Mouse (Mus musculus) CH12.LX (cell line): ENCODE results near the gene Mfge8. TPM values are rescaled to one million over a fixed set of nuclear protein-coding genes. Genes with fewer than 3 reads are reported as not detected.

Experiments used
- DNase-seq: peaks from one replicate; pipeline ENCODE4 v3.0.0-alpha.2; 2013; ENCODE audit errors: extremely low read depth
- H3K27ac ChIP-seq: 2 replicates; pipeline ENCODE4 v1.5.1; 2012; ENCODE audit warnings: low read depth, mild to moderate bottlenecking, control low read depth, moderate library complexity; ENCODE audit not compliant: insufficient read depth
- H3K27me3 ChIP-seq: replicated peaks from 2 replicates; pipeline ENCODE3; 2012; ENCODE audit warnings: inconsistent platforms
- H3K36me3 ChIP-seq, 2 experiments: replicated peaks in 1 of 2; 2 replicates each; pipeline versions ENCODE3 to v1.6.1; 2012; ENCODE audit warnings: inconsistent platforms in 1 of 2, low read length in 1 of 2, mild to moderate bottlenecking in 1 of 2, mixed read lengths in 1 of 2, moderate library complexity in 1 of 2; ENCODE audit not compliant: control insufficient read depth in 1 of 2, insufficient read depth in 1 of 2
- H3K4me1 ChIP-seq, 2 experiments: 2 replicates each; pipeline ENCODE4 v1.6.1; 2012; ENCODE audit warnings: inconsistent platforms in 1 of 2, moderate library complexity in 1 of 2; ENCODE audit not compliant: insufficient read depth in 2 of 2, control insufficient read depth in 1 of 2
- H3K4me2 ChIP-seq: 2 replicates; pipeline ENCODE4 v1.6.1; 2012; ENCODE audit warnings: low read depth, mild to moderate bottlenecking, control low read depth; ENCODE audit not compliant: poor library complexity, insufficient read depth, severe bottlenecking
- H3K4me3 ChIP-seq, 3 experiments: fragments of 150-350 bp in 1 of 3; sonication (generic) in 1 of 3; replicated peaks in 1 of 3; 2 replicates each; pipeline versions ENCODE3 to v1.5.1; 2011 to 2012; ENCODE audit warnings: low read depth in 2 of 3, low read length in 2 of 3, mild to moderate bottlenecking in 2 of 3, moderate library complexity in 2 of 3, control low read depth in 1 of 3, improper control_type of control experiment in 1 of 3, inconsistent platforms in 1 of 3, mixed read lengths in 1 of 3; ENCODE audit not compliant: poor library complexity in 1 of 3
- H3K79me2 ChIP-seq: replicated peaks from 2 replicates; pipeline ENCODE4 v1.6.1; 2012; ENCODE audit warnings: mild to moderate bottlenecking, moderate library complexity; ENCODE audit not compliant: control insufficient read depth, poor library complexity, insufficient read depth, severe bottlenecking; ENCODE audit errors: extremely low read depth
- H3K9ac ChIP-seq: 2 replicates; pipeline ENCODE4 v1.6.1; 2012; ENCODE audit warnings: low read depth, mild to moderate bottlenecking, control low read depth, moderate library complexity; ENCODE audit not compliant: insufficient read depth
- H3K9me3 ChIP-seq: replicated peaks from 2 replicates; pipeline ENCODE3; 2012; ENCODE audit warnings: low read length, inconsistent platforms, mixed read lengths
- CHD1 ChIP-seq: IDR thresholded peaks from 2 replicates; pipeline ENCODE4 v1.6.1; 2012; ENCODE audit warnings: low read depth, low read length, improper control_type of control experiment, inconsistent platforms
- CTCF ChIP-seq, 2 experiments: IDR thresholded peaks in 1 of 2; conservative IDR thresholded peaks in 1 of 2; 2 replicates each; pipeline ENCODE4 v1.5.1; 2011 to 2012; ENCODE audit warnings: low read depth in 2 of 2, low read length in 2 of 2, improper control_type of control experiment in 1 of 2, inconsistent platforms in 1 of 2, mild to moderate bottlenecking in 1 of 2, moderate library complexity in 1 of 2
- E2F4 ChIP-seq: IDR thresholded peaks from 2 replicates; pipeline ENCODE4 v1.6.1; 2011; ENCODE audit warnings: low read depth, low read length, improper control_type of control experiment; ENCODE audit not compliant: insufficient replicate concordance
- ELF1 ChIP-seq: IDR thresholded peaks from 2 replicates; pipeline ENCODE4 v1.6.1; 2014; ENCODE audit warnings: low read depth, mild to moderate bottlenecking, inconsistent platforms, low read length, improper control_type of control experiment
- JUN ChIP-seq: IDR thresholded peaks from 2 replicates; pipeline ENCODE4 v1.6.1; 2011; ENCODE audit warnings: low read depth, mild to moderate bottlenecking, low read length, improper control_type of control experiment, moderate library complexity; ENCODE audit not compliant: insufficient read depth
- KAT2A ChIP-seq: IDR thresholded peaks from 2 replicates; pipeline ENCODE4 v1.6.1; 2012; ENCODE audit warnings: low read length, improper control_type of control experiment, inconsistent platforms; ENCODE audit not compliant: insufficient replicate concordance
- MAFK ChIP-seq: IDR thresholded peaks from 2 replicates; pipeline ENCODE4 v1.6.1; 2011; ENCODE audit warnings: low read length, improper control_type of control experiment; ENCODE audit not compliant: insufficient replicate concordance
- MAX ChIP-seq: IDR thresholded peaks from 2 replicates; pipeline ENCODE4 v1.6.1; 2011; ENCODE audit warnings: low read length, improper control_type of control experiment
- MAZ ChIP-seq: IDR thresholded peaks from 2 replicates; pipeline ENCODE4 v1.6.1; 2012; ENCODE audit warnings: low read depth, mild to moderate bottlenecking, inconsistent platforms, low read length, improper control_type of control experiment, moderate library complexity
- NELFE ChIP-seq: IDR thresholded peaks from 2 replicates; pipeline ENCODE4 v1.6.1; 2011; ENCODE audit warnings: low read depth, low read length, improper control_type of control experiment
- PAX5 ChIP-seq: IDR thresholded peaks from 2 replicates; pipeline ENCODE4 v1.6.1; 2012; ENCODE audit warnings: low read length, inconsistent platforms, mixed read lengths
- RAD21 ChIP-seq: IDR thresholded peaks from 2 replicates; pipeline ENCODE4 v1.6.1; 2011; ENCODE audit warnings: low read depth, mild to moderate bottlenecking, low read length, improper control_type of control experiment, moderate library complexity
- RCOR1 ChIP-seq: conservative IDR thresholded peaks from 2 replicates; pipeline ENCODE4 v1.6.1; 2012; ENCODE audit warnings: low read depth, mild to moderate bottlenecking, inconsistent platforms, low read length, improper control_type of control experiment
- SIN3A ChIP-seq: IDR thresholded peaks from 2 replicates; pipeline ENCODE4 v1.6.1; 2012; ENCODE audit warnings: low read length, improper control_type of control experiment, inconsistent platforms
- SMC3 ChIP-seq: IDR thresholded peaks from 2 replicates; pipeline ENCODE4 v1.6.1; 2011; ENCODE audit warnings: low read depth, low read length, improper control_type of control experiment
- TBP ChIP-seq: conservative IDR thresholded peaks from 2 replicates; pipeline ENCODE4 v1.6.1; 2011; ENCODE audit warnings: low read depth, low read length, improper control_type of control experiment
- UBTF ChIP-seq: IDR thresholded peaks from 2 replicates; pipeline ENCODE4 v1.6.1; 2012; ENCODE audit warnings: low read depth, mild to moderate bottlenecking, inconsistent platforms, low read length, improper control_type of control experiment, moderate library complexity
- dilution Hi-C: fragments of 300-500 bp; cut with MboI; formaldehyde crosslinking; loops from 2 replicates; pipeline ENCODE4 v1.14.3; 2020; ENCODE audit warnings: low sequenced_read_pairs; ENCODE audit not compliant: extremely low pct_unique_long_range_greater_than_20kb, extremely low pct_ligation_motif_present
- in situ Hi-C: fragments of 300-500 bp; cut with MboI; formaldehyde crosslinking; loops from 3 replicates; pipeline ENCODE4 v1.14.3; 2019; ENCODE audit warnings: low sequenced_read_pairs, low pct_ligation_motif_present, low pct_unique_long_range_greater_than_20kb, mixed read lengths
- polyA plus RNA-seq: library from polyadenylated mRNA; unstranded; fragments of >175 nt; gene quantifications from 2 replicates; pipeline ENCODE4 v1.2.1, GENCODE M21; 2012; ENCODE audit warnings: low read depth; ENCODE audit not compliant: insufficient read length
- total RNA-seq, 2 experiments: library from RNA; depleted of rRNA; stranded (reverse); fragments of 300-350 nt in 1 of 2; fragments of >200 nt in 1 of 2; gene quantifications; 2 replicates each; pipeline ENCODE4 v1.2.3; 2012 to 2014

Mfge8 gene
- total and polyA plus RNA-seq, 3 experiments = 13.0 to 24.5 (median 13.2) TPM

DNA sequence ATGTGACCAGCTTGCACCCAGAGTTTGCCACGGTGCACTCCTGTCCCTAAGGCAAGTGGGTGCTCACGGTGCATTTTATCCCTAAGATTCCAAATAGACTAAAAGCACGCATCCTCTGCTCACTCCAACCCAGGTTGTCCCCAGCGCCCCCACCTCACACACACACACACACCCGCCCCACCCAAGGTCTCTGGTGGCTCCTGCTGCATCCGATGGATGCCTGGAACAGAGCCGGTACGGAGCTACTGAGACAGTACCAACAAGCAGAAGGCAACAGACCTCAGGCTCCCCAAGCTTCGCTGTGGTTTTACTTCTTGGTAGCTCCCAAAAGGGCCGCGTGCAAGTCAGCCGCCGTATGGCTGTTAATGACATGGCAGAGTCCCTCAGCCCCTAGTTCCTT is 18.5 kb downstream of the Mfge8 start:
- Histone ChIP-seq H3K79me2 (no peaks in the 10 kb centered on the region), H3K27ac (no peak overlapping the region), H3K27me3 (peaks cover 10% of the 10 kb centered on the region), H3K36me3 (peaks cover 0 to 12% of the 10 kb centered on the region in 2 experiments), H3K4me1 (no peaks in the 10 kb centered on the region), H3K4me3 (no peak overlapping the region), H3K9me3 (no peaks in the 10 kb centered on the region), H3K9ac (no peak overlapping the region), H3K4me2 (no peak overlapping the region)
- dilution Hi-C loops = no loop called here
- TF ChIP-seq MAFK = no peak
- TF ChIP-seq MAX = no peak
- no peak for TF ChIP-seq SMC3
- TF ChIP-seq RCOR1 = no peak
- no peak for TF ChIP-seq JUN
- no peak for TF ChIP-seq NELFE
- no peak for TF ChIP-seq ELF1
- DNase-seq = no peak
- in situ Hi-C loops = no loop called here

DNA sequence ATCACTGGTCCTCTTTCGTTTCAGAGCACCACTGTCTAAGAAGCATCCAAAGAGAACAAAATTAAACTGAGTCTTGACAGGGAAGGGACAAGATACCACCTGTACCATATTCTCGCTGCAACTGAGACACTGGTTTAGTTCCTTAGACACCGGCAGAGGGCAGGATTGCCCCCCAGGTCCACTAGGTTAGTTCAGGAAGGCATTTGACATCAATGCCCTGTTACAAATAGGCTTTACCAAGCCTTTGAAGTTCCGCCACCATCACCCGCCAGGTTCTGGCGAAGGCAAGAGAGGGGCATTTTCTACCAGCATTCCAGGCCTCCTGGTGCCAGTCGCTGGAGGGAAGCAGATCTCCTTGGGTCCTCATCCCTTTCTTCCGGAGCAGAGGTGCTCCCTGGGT is 19.0 kb downstream of the Mfge8 start:
- Histone ChIP-seq H3K9me3 (no peaks in the 10 kb centered on the region), H3K4me2 (no peak overlapping the region), H3K79me2 (no peaks in the 10 kb centered on the region), H3K36me3 (peaks cover 0 to 12% of the 10 kb centered on the region in 2 experiments), H3K27ac (no peak overlapping the region), H3K9ac (no peak overlapping the region), H3K4me3 (no peak overlapping the region), H3K4me1 (no peaks in the 10 kb centered on the region), H3K27me3 (peaks cover 10% of the 10 kb centered on the region)
- no peak for DNase-seq
- dilution Hi-C loops (no loop called here), in situ Hi-C loops (no loop called here)
- TF ChIP-seq CHD1 (no peak), KAT2A (no peak), SMC3 (peak; percentile 18; the same call in 1 of the 2 replicates), TBP (no peak), PAX5 (no peak), JUN (no peak), E2F4 (no peak), SIN3A (no peak), ELF1 (no peak), CTCF (conservative IDR thresholded peaks at IDR 0.05 in 1 of 2, IDR thresholded peaks at IDR 0.05 in 1 of 2; ENCODE audit: low read depth in 2 of 2, low read length in 2 of 2) (peak in 1 of 2 experiments; percentile 47; a peak in 2 of 4 replicates), MAZ (no peak), UBTF (no peak), RAD21 (peak; percentile 27)
